ENCODE assay signal across 8 mouse cellular contexts in genomic region chr4:141301591-141302427, GRCm38 (mm10). TPM values are rescaled to one million over a fixed set of nuclear protein-coding genes. Genes with fewer than 3 reads are reported as not detected.
DNase-seq lines count a peak whose midpoint lies in the region; ATAC-seq and TF ChIP-seq lines count a peak whose summit lies in the region.

No protein-coding gene starts in this region.

- H3K79me2 ChIP-seq in liver, adult 2 months (ENCODE audit: control insufficient read depth, insufficient read depth, low read length): peaks cover 45% of the 10 kb centered on the region

- H3K4me2 ChIP-seq in embryonic facial prominence, embryonic 14.5 days (ENCODE audit: low read depth, low read length): peak overlapping the region; percentile 77
- peak overlapping the region; percentile 87 for H3K4me2 ChIP-seq in intestine, postnatal 0 days (replicated peaks; ENCODE audit: low read depth)
- peak overlapping the region; percentile 95 for H3K4me2 ChIP-seq in midbrain, embryonic 12.5 days (replicated peaks)

- intact Hi-C loops in gastrocnemius, postnatal 14 days (cut with DNase I; ENCODE audit: low total_unique reads): no loop called here
- intact Hi-C loops in left cerebral cortex, postnatal 14 days (cut with DNase I): no loop called here

- H3K27me3 ChIP-seq in liver, adult 2 months (ENCODE audit: control insufficient read depth, insufficient read depth, low read length): no peaks in the 10 kb centered on the region
- H3K27me3 ChIP-seq in embryonic facial prominence, embryonic 14.5 days (replicated peaks; ENCODE audit: control insufficient read depth, insufficient read depth, low read length): peaks cover 23% of the 10 kb centered on the region
- no peaks in the 10 kb centered on the region; the same call in 1 of the 2 replicates for H3K27me3 ChIP-seq in intestine, postnatal 0 days (replicated peaks; ENCODE audit: control insufficient read depth, insufficient read depth, low read length)
- peaks cover 80% of the 10 kb centered on the region for H3K27me3 ChIP-seq in midbrain, embryonic 12.5 days

- H3K9me3 ChIP-seq in embryonic facial prominence, embryonic 14.5 days (ENCODE audit: control insufficient read depth, low read length): no peaks in the 10 kb centered on the region
- no peaks in the 10 kb centered on the region for H3K9me3 ChIP-seq in intestine, postnatal 0 days (ENCODE audit: control insufficient read depth)
- no peaks in the 10 kb centered on the region for H3K9me3 ChIP-seq in midbrain, embryonic 12.5 days

- peaks cover 9% of the 10 kb centered on the region; the same call in 1 of the 2 replicates for H3K4me1 ChIP-seq in liver, adult 2 months (ENCODE audit: control insufficient read depth, insufficient read depth, low read length)
- peaks cover 10% of the 10 kb centered on the region; the same call in 1 of the 2 replicates for H3K4me1 ChIP-seq in embryonic facial prominence, embryonic 14.5 days (ENCODE audit: control insufficient read depth, insufficient read depth, low read length)
- no peaks in the 10 kb centered on the region; the same call in 1 of the 2 replicates for H3K4me1 ChIP-seq in intestine, postnatal 0 days (replicated peaks; ENCODE audit: control insufficient read depth, insufficient read depth, low read length)
- H3K4me1 ChIP-seq in midbrain, embryonic 12.5 days: peaks cover 32% of the 10 kb centered on the region

- no peaks in the 10 kb centered on the region for H3K36me3 ChIP-seq in liver, adult 2 months (ENCODE audit: control insufficient read depth, insufficient read depth, low read length)
- H3K36me3 ChIP-seq in embryonic facial prominence, embryonic 14.5 days (ENCODE audit: control insufficient read depth, insufficient read depth, low read length): no peaks in the 10 kb centered on the region
- H3K36me3 ChIP-seq in intestine, postnatal 0 days (ENCODE audit: control insufficient read depth, insufficient read depth): no peaks in the 10 kb centered on the region
- H3K36me3 ChIP-seq in midbrain, embryonic 12.5 days: no peaks in the 10 kb centered on the region

- 0 out of 2 replicates have a peak, but pooled peaks have one; percentile 3 for ATAC-seq in embryonic facial prominence, embryonic 14.5 days (ENCODE audit: low read depth)
- peak; percentile 58 for ATAC-seq in intestine, postnatal 0 days
- ATAC-seq in midbrain, embryonic 12.5 days (ENCODE audit: low FRiP score, low read depth): 0 out of 2 replicates have a peak, but pooled peaks have one; percentile 32

- H3K4me3 ChIP-seq in liver, adult 2 months (ENCODE audit: insufficient read depth, low read depth, low read length): peak overlapping the region; percentile 92
- peak overlapping the region; percentile 63 for H3K4me3 ChIP-seq in embryonic facial prominence, embryonic 14.5 days (ENCODE audit: low read depth, low read length)
- peak overlapping the region; percentile 86 for H3K4me3 ChIP-seq in intestine, postnatal 0 days (ENCODE audit: low read depth, low read length)
- H3K4me3 ChIP-seq in midbrain, embryonic 12.5 days: peak overlapping the region; percentile 67

- 1% methylated on average over 51 of the region's 51 CpGs for WGBS in liver, adult 2 months
- 0% methylated on average over 37 of the region's 51 CpGs for WGBS in embryonic facial prominence, embryonic 14.5 days
- WGBS in intestine, postnatal 0 days: 1% methylated on average over 51 of the region's 51 CpGs
- WGBS in midbrain, embryonic 12.5 days: under 1% methylated on average over 51 of the region's 51 CpGs

- TF ChIP-seq POLR2A in liver, adult 2 months (IDR thresholded peaks at IDR 0.05; ENCODE audit: extremely low read depth, insufficient read depth, low read length): no peak

- no peak for DNase-seq in liver, adult 2 months (ENCODE audit: extremely low read depth, low read depth, low spot score)
- DNase-seq in liver: no peak
- DNase-seq in embryonic facial prominence, embryonic 14.5 days (ENCODE audit: low spot score): no peak
- no peak for DNase-seq in gastrocnemius, postnatal 14 days
- no peak for DNase-seq in yolk sac, embryonic 10.5 days (ENCODE audit: low spot score)
- no peak for DNase-seq in left cerebral cortex, postnatal 14 days (ENCODE audit: low spot score in 2 of 2)

- H3K9ac ChIP-seq in liver, adult 2 months (ENCODE audit: low read depth, low read length): peak overlapping the region; percentile 98
- H3K9ac ChIP-seq in embryonic facial prominence, embryonic 14.5 days (ENCODE audit: low read depth, low read length): peak overlapping the region; percentile 77
- H3K9ac ChIP-seq in intestine, postnatal 0 days (ENCODE audit: low read depth, low read length): peak overlapping the region; percentile 94
- H3K9ac ChIP-seq in midbrain, embryonic 12.5 days (replicated peaks): peak overlapping the region; percentile 73

- peak overlapping the region; percentile 77 for H3K27ac ChIP-seq in liver, adult 2 months (replicated peaks; ENCODE audit: insufficient read depth, low read depth, low read length)
- H3K27ac ChIP-seq in embryonic facial prominence, embryonic 14.5 days (replicated peaks; ENCODE audit: low read depth, low read length): no peak overlapping the region; the same call in 1 of the 2 replicates
- H3K27ac ChIP-seq in intestine, postnatal 0 days (ENCODE audit: low read depth, low read length): peak overlapping the region; percentile 92
- no peak overlapping the region for H3K27ac ChIP-seq in midbrain, embryonic 12.5 days (replicated peaks)

- no peak for TF ChIP-seq CTCF in liver, adult 2 months (IDR thresholded peaks at IDR 0.05; ENCODE audit: low read depth, low read length)
- no peak for TF ChIP-seq CTCF in intestine, postnatal 0 days (IDR thresholded peaks at IDR 0.05; ENCODE audit: low read depth)

RNA-seq across cellular contexts. Expression of gene Epha2, which starts 0.8 kb away (rescaled TPM):
- total RNA-seq in liver, adult 2 months (2014; rRNA removed): 7.7 and 9.3 TPM in 2 replicates
- polyA plus RNA-seq in liver, adult 2 months (2012; rRNA removed): 11.6 and 12.0 TPM in 2 replicates
- 2.1 and 4.2 TPM in 2 replicates for polyA plus RNA-seq in embryonic facial prominence, embryonic 14.5 days (2014; fragmentation: Nextera tagmentation; extraction: Ambion mirVana)
- 5.6 and 6.6 TPM in 2 replicates for polyA plus RNA-seq in intestine, postnatal 0 days (2015; fragmentation: Nextera tagmentation; extraction: Ambion mirVana)
- polyA plus RNA-seq in midbrain, embryonic 12.5 days (2016; fragmentation: Nextera tagmentation; extraction: Ambion mirVana): 6.5 and 7.8 TPM in 2 replicates
- total RNA-seq in gastrocnemius, postnatal 14 days (2021): 1 to 10 TPM; 2.9 to 3.7 TPM
- total RNA-seq in left cerebral cortex, postnatal 14 days (2021): 1 to 10 TPM; 2.2 to 2.7 TPM

Comparison
In these comparisons a context has a peak if more than half of its experiments do, and no peak if none do; other contexts are left out.
1. H3K27ac ChIP-seq: peak in liver, adult 2 months (single experiment) and intestine, postnatal 0 days (single experiment); none in embryonic facial prominence, embryonic 14.5 days (single experiment) and midbrain, embryonic 12.5 days (single experiment).
2. ATAC-seq: peak in every context shown above with its lines; median percentile 58 in intestine, postnatal 0 days; 32 in midbrain, embryonic 12.5 days; 3 in embryonic facial prominence, embryonic 14.5 days.
3. Peak in every context shown above with its lines, with median percentiles within 50 percentile points of each other: H3K4me3 ChIP-seq, H3K9ac ChIP-seq and H3K4me2 ChIP-seq.